Mouse (Mus musculus) right cerebral cortex, postnatal 14 days (tissue): ENCODE measurements at regions not wholly inside any gene's neighbourhood (a gene's known extent, or its start where the extent isn't known, plus 50 kb on each side); places are given as distances from the start of the nearest gene placed in this dataset.
"Not testable (repeated sequence)": the region's sequence is repeated elsewhere in the genome, so short reads cannot be mapped to it uniquely, and the experiment has no call there.

Experiments used
- DNase-seq: peaks from one replicate; pipeline ENCODE4 v3.0.0; 2022

DNA sequence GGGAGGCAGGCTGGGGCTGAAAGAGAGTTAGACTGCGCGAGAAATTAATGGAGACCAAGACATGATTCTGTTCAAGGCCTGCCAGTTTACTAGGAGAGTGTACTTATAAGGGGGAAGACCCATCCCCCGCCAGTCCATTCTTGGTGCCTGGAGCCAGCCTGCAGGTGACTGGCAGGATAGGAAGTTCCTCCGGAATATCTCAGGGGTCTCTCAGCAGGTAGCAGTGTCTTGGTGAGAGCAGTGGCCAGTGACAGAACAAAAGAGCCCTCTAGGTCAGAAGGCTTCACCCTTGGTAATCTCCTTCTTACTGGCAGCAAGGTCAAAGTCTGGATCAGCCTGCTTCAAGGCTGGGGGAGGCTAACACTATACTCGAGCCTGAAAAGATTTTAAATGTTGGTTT, 83.7 kb upstream of the Zfp804b start:
- no peak for DNase-seq

DNA sequence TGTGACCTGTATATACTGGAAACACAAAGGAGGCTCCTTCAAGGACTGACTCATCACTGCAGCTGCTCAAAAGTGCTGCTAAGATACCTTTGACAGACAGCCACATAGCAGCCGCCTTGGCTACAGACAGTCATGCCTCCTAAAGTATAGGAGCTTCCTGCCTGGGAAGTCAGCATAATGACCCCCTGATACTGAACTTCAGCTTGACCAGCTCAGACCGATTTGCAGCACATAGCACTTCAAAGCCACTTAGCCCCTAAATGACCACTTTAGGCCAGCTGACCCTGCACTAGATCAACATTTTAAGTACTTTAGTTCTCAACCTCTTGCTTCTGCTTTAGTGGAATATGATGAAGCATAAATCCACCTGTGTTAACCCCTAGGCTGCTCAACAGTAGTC, 91.9 kb upstream of the Zfp804b start:
- no peak for DNase-seq

DNA sequence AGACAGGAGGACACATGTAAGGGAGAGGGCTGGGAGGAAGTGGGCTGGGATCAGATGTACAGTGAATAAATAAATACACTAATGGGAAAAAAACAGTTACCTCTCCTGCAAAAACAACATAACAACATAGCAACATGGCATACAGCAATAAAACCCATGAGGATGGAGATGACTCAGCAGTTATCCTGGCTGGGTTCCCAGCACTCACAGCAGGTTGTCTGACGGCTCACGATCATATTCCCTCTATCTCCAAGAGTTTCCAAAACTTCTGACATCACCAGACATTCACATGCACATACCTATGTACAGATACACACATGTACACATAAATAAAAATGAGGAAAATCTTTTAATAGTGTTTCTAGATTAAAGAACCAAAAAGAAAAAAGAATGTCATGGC, 103.4 kb upstream of the Zfp804b start:
- DNase-seq: peak; percentile 4

DNA sequence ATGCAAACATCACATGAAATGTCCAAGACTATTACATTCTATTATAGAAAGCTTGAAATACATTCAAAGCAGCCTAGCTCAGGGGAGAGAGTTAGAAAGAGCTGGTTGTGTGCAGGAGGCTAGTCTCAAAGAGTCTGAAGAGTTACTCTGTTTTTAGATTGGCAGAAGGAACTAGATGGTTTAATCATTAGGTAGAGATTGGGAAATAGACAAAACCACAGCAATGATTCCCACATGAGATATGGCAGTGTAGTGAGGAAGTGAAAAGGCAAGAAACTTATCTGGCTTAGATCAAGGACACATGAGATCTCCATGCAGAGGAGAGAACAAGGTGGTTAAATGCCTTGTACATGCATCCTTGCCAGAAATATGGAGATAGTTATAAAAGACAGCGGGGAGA, 110.3 kb upstream of the Zfp804b start:
- DNase-seq: no peak

DNA sequence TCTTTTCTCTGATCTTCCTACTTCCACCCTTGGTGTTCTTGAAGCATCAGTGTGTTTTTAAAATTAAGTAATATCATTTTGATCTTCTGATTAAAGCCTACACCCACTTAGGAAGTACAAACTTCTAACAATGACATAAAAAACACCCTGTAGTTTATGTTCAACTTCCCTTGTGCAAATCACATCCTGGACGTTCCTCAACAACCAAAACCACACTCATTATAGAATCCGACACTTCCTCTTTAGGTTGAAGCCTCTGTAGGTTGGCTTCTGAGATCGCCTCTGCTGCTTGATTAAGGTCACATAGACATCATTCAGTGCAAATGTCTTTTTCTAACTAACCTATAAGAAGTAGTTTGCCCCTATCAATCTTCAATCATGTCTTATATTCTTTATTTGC, 112.5 kb upstream of the Zfp804b start:
- DNase-seq: no peak

DNA sequence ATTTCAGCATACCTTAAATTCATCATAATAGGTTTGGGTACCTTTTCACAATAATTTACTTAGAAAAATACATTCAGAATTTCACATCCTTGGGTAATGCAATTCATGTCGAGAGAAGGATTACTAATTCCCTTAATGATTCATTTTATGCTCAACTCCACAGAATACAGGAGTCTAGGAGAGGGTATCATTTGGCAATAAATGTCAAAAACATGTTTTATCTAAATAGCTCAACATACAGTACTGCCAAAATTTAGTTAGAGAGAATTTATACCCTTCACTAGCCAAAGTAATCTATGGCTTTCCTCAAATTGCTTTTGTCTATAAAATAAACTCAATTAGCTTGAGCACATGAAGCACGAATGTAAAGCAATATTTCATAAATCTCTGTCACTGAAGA, 144.6 kb upstream of the Zfp804b start:
- DNase-seq: no peak

DNA sequence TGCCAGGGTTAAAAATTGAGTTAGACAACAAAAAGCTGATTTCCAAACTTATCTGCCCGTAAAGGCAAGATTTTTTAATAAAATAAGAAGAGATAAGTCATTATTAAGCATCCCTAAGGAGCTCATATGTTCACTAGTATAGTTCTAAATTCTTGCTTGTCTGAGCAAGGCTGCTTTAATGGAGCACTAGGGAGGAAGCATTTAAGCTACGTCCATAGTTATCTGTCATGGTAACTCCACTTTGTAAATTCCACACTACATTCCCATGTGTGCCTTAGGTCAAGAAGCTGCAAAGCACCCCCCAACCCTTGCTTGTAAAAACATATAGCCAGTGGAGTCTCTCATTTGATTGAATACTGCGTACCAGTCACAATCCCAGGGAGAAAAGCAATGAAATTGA, 145.0 kb upstream of the Zfp804b start:
- no peak for DNase-seq

DNA sequence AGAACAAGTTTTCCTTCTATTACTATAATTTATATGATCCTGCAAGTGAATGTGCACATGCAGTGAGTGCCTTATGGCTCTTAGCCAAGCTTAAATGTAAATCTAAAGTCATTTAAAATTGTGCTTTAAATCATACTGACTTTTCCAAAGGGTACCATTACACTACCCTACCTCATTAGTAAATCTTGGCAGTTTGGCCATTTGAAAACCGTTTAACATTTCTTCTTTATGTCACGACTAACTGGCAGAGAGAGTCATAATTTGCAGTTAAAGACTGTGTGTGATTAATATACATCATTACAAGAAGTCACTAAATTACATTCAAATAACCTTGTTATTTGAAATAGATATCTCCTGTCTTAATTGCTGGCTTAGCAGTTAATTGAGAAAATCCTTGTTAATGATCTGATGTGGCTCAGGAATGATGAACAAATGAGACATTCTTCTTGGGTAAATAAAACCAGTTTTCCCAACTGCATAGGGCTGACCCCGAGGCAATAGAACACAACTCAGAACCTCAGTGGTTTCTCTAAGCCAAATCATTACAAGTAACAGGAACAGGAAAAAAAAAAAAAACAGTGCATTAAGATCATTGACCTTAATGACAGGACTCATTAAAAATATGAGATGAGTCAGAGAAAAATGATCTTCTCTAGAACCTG, 173.1 kb upstream of the Zfp804b start:
- DNase-seq: no peak

DNA sequence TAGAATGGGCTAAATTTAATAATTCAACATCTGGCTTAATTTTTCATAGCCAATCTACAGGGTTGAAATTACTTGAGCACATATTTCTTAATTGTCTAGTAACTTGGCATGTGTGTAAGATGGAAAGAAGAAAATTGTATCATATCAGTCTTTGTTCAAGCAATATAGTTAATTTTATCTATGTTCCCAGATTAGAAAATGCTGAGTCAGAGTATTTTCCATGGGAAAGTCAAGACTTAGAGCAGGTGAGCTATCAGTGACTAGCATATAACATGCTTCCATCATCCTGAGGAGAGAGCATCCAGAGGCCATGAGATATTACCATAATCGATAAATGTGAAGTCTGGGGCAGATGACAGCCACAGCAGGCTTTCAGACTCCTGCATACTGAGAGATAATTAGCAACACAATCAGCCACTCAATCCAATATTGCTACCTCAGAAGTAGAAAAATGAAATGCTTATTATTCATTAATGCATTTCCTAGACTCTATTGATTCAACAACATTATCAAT, 188.2 kb upstream of the Zfp804b start:
- DNase-seq: no peak

DNA sequence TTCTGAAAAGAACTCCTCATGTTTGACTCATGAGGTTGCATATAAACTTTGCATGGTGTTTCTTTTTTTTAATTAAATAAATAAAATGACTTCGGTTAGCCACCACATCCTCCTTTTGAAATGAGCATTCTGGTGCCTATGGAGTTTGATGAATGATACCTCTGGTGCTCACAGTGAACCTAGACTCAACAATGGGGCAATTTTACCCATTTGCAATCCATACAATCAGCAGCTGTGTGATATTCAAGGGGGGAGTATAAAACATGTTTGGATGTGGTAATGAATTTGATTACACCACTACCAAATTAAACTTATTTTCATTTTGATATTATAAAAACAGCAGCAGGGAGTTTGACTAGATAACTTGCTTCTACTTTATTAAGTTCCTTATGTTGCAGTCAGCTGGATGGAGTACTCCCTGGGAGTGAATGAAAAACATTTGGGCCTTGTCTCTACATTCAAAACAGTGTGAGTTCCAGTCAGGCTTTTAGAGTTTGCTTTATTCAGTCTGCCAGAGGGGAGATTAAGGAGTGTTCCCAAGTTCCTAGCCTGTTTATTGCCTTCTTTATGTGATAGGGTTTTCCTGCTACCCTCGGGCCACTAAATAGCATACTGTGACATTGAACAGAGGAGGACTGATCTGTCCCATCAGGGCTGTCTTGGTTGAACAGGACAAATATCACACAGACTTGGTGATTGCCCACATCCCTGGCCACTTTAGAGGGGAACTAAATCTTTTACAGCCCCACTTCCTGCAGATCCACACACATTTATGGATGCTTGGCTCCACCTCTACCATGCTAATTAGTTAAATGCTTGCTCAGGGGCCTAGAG, 195.5 kb upstream of the Zfp804b start:
- DNase-seq: no peak

DNA sequence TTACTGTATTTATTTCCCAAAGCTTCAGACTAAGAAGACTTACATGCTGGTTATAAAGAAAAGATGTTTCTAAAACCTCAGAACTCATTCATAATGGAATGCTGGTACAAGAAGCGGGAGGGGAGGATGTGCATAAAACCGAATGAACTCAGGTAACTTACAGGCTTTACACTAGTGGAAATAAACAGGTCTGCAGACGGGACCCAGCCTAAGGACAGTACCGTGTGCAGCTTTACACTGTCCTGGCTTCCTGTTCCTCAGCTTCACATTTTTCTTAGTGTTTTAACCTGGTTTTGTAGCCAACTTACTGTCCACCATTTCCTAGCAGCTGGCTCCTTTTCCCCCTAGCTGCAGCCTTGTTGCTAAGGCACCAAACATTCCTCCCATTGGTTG, 196.1 kb upstream of the Zfp804b start:
- no peak for DNase-seq

DNA sequence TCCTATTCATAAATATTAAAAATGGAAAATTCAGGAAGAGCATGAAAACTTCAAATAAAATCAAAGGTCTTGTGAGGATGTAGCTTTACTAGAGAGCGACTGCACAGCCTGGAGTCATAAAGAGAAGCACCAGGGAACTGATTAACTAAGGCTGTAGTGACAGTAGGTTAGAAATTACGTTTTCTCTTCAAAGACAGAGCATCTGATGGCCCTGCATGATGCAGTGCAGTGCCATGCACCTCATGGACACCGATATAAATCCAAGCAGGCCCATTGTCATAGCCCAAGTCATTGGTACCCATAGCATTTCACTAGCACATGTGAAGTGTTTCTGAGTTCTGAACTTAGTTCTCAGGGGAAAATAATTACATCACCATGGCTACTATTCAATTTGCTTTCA, 199.3 kb upstream of the Zfp804b start:
- no peak for DNase-seq

DNA sequence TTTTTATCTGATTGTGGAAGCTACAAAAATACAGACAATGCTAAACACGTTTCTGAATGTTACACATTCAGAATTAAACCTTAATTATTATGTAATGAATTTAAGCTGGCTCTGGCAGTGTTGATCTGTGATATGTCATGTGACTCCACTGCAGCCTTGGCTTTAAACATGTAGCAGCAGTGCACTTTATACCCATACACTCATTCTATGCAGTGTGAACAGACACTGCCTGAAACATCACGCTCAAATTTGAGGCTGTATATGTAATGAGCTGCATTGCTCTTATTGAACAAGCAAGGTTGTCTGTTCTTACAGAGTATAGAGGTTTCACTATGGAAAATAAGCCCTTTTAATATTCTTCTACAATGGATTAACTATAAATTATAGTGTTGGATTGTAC, 235.9 kb upstream of the Zfp804b start:
- no peak for DNase-seq

DNA sequence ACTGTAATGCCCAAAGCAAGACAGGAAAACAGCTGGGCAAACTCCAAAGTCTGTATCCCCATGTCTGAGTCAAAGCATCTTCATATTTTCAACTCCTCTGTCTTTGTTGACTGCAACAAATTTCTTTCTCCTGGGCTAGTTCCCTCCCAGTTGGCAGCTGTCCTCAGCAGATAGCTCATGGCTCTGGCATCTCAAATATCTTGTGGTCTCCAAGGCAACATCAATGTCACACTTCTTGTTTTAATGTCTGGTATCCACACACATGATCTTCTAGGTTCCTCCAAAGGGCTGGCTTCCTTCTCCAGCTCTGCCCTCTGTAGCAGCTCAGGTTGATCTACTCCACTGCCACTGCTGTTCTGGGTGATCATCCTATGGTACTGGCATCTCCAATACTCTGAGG, 242.0 kb upstream of the Zfp804b start:
- DNase-seq: no peak

DNA sequence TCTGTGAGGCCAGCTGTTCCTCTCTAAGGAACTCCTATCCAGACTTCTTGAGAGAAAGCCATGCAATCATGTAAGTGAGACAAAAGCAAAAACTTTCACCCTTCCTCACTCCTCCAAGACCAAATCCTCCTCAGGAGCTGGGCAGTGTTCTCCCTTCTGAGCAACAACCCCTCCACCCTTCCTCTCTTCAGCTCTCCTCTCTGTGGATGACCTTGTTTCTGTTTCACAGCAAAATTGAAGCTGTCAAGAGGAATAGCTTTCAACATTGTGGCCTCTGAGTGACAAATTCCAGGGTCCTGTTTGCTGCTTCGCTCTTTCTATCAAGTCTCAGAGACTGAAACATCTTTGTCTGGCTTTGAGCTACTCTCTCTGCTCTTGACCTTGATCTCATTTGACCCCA, 255.9 kb upstream of the Zfp804b start:
- DNase-seq: no peak

DNA sequence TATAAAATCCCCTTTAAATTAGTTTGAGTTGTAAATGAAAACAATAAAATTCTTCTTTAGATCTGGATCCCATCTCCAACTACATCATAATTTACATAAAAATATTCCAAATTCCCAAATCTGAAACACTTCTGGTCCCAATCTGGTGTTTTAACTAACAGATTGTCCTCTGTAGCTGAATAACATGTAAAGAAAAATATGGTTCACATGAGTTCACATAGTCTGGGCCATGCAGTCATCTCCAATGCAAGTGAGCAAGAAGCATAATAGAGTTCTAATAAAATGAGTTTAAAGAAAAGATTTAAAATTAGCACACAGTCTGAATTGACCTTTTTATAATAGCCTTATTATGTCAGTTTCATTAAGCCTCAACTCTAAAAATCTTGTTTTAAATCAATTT, 263.0 kb upstream of the Zfp804b start:
- DNase-seq: no peak

DNA sequence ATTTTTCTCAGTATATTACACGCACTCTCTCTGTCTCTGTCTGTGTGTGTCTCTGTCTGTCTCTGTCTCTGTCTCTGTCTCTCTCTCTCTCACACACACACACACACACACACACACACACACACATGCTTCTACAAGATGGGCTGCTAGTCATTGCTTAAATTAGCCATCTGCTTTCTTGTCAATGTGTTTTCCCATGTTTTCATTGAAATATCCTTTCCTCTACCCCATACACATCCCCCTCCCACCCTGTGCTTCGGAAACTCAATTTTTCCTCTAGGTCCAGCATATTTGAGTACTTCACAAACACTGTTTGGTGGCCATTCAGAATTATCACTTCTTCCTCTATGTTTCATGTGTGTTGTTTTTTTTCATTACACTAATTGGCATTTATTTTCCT, 263.4 kb upstream of the Zfp804b start:
- DNase-seq: no peak

DNA sequence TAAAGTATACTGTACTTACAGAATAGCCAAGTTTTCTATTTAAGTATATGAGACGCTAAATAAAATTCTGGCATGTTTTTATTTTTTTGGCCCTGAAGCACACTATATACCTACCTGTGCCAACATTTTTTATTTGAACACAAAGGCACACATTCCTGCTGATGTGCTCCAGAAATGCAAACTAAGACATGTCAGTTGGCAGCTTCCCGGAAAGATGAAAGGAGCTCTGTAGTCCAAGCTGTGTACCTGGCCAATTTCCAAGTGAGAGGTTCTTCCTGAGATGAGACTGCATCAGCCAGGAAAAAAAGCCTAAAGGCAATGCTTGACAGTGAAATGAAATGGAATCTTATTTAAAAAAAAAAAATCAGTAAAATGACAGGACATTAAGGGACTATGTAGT, 305.0 kb upstream of the Steap4 start:
- DNase-seq: no peak

DNA sequence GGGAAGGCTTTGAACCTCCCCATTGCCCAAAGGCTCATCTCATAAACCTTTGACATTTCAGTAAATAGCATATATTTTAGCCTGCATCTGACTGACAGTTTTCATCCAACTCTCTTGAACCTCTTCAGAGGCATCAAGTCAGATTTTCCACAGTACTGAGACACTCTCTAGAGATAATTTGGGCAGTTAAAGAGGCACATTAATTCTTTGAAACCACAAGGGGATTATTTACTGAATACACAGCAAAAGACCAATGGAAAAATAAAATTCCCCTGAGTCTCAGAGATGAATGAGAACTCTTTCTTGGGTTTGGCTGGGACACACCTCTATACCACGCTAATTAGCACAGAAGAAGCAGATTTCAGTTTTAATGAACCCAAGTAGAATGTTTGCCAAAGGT, 258.5 kb upstream of the Steap4 start:
- no peak for DNase-seq

DNA sequence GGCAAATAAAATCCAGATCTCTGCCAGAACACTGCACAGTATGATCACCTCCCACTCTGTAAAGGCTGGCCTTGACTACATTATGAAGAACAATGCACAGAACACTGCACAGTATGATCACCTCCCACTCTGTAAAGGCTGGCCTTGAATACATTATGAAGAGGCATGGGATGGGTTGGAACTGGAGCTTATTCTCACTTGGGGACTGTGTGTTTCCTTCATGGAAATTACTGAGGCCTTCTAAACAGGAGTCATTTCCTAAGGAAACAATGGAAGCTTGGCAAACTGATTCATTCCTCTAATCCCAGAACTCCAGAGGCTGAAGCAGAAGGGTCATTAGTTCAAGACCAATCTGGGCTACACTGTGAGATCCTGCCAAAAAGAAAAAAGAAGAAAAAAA, 240.7 kb upstream of the Steap4 start:
- DNase-seq: no peak

DNA sequence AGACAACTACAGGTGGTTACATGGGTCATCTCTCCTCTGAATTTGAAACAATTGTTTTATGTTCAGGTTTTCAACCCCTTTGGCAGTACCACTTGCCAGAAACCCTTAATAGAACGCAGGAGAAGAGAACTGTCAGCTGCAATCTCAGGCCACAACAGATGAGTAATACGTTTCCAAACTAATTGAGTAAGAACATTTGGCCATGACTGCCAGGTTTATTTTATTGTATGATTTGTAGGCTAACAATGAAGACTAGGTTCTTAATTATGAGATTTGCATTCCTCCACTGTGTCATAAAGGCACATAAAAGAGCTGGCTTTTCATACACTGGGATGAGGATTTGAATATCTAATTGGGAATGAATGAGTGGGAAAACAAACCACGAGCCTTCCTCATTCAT, 240.2 kb upstream of the Steap4 start:
- no peak for DNase-seq

DNA sequence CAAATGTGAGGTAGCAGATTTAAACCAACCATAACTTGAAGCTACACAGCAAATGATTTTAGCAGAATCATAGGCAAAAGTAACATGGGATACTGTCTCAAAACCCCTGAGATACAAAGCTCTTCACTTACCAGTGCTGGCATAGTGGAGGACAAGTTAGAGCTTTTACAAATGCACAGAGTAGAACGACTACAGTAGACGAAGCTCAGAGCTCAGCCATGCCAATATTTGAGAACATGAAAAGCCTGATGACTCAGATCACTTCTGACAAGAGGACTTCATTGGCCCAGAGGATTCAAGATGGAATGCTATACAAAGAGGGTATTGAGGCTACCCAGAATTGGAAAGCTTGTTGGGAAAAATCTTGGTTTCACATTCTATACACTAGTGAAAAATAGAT, 239.6 kb upstream of the Steap4 start:
- no peak for DNase-seq

DNA sequence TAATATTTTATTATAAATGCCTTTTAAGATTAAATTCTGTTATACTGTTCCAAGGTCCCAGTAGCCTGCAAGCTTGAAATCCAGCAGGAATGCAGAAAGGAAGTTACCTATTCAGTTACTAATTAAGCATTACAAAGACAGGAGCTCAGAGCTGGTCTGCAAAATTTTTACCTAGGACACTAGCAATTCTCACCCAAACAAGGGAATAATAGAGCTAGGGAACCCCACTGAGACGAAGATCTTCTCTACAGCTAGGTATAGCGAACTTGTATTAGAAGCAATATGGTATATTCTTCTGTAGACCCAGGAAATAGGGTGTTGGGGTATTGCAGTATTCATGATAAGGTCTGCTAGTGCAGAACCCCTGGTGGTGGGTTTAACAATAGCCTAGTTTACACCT, 227.7 kb upstream of the Steap4 start:
- not testable (repeated sequence) for DNase-seq

DNA sequence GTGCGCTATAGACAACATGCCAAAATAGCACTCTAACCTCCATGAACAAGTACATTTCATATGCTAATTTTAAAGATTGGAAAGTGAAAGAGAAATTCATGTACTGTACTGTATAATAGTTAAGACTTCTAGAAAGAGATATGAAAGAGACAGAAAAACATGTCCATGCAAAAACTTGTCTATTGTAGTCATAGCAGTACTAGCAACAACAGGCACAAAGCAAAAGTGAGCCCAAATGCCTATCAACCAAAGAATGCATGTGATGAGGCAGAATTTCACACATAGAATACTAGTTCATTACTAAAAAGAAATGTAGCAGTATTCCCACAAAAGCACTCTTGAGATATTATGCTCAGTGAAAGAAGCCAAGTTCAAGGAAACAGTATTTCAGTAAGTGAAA, 180.4 kb upstream of the Steap4 start:
- DNase-seq: no peak

DNA sequence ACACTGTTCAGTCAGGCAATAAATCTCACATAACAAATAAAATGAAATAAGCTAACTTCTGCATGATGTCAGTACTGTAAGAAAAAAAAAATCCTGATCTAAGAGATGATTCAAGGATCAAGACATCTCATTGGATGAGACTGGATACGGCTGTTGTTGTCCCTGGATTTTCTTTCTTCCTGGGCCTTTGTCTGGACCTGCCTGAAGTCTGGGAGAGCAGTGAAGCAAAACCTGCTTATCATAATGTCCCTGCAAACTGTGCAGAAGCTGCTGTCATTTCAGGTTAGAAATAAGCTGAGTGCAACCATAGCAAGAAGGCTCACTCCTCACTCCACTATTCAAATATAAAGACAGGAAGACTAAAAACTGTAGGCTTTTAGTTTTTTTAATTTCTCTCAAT, 178.0 kb upstream of the Steap4 start:
- no peak for DNase-seq
